Mouse (Mus musculus): Measurements from ENCODE around the gene Mbtd1.

Gene Mbtd1

GRCm38 (mm10) chr11:93950045-93950444 is 64.4 kb downstream of the Mbtd1 start:
- DNase-seq, result no peak

GRCm38 (mm10) chr11:93952376-93952775 is 66.7 kb downstream of the Mbtd1 start:
- DNase-seq, result no peak

GRCm38 (mm10) chr11:93954738-93955255 is 69.1 kb downstream of the Mbtd1 start:
- DNase-seq, result no peak

GRCm38 (mm10) chr11:93955256-93956150 is 69.9 kb downstream of the Mbtd1 start:
- peak; percentile 76 for DNase-seq

- DNase-seq, result no peak
Measured at GRCm38 (mm10) chr11:93956159-93956558, 70.5 kb downstream of the Mbtd1 start, which contains the start of gene Nme2. Gene Nme2 (minus strand): TSS chr11:93956259.

- DNase-seq, result no peak
Measured at GRCm38 (mm10) chr11:93957031-93957555, 71.4 kb downstream of the Mbtd1 start.

- no peak for DNase-seq
Measured at GRCm38 (mm10) chr11:93957746-93958145, 72.1 kb downstream of the Mbtd1 start.

- DNase-seq, result no peak
Measured at GRCm38 (mm10) chr11:93961482-93961881, 75.8 kb downstream of the Mbtd1 start.

- DNase-seq, result no peak
Measured at GRCm38 (mm10) chr11:93963013-93963412, 77.4 kb downstream of the Mbtd1 start.

GRCm38 (mm10) chr11:93965391-93965790 is 79.7 kb downstream of the Mbtd1 start:
- DNase-seq, result no peak

GRCm38 (mm10) chr11:93967381-93967780 is 81.7 kb downstream of the Mbtd1 start:
- DNase-seq, result peak; percentile 44

- peak; percentile 99 for DNase-seq
Measured at GRCm38 (mm10) chr11:93968005-93968847, 82.6 kb downstream of the Mbtd1 start, which contains the start of the genes Gm20390 and Nme1. Gene Gm20390 (minus strand): TSS chr11:93968293. Gene Nme1 (minus strand): TSS chr11:93968521.

- DNase-seq, result no peak
Measured at GRCm38 (mm10) chr11:93968848-93969128, 83.1 kb downstream of the Mbtd1 start.

- peak; percentile 50 for DNase-seq
Measured at GRCm38 (mm10) chr11:93969171-93969570, 83.5 kb downstream of the Mbtd1 start.

- no peak for DNase-seq
Measured at GRCm38 (mm10) chr11:93969799-93970198, 84.1 kb downstream of the Mbtd1 start.

- no peak for DNase-seq
Measured at GRCm38 (mm10) chr11:93972951-93973350, 87.3 kb downstream of the Mbtd1 start.

GRCm38 (mm10) chr11:93979502-93980049 is 93.9 kb downstream of the Mbtd1 start:
- DNase-seq, result no peak

GRCm38 (mm10) chr11:93984619-93985018 is 99.0 kb downstream of the Mbtd1 start:
- no peak for DNase-seq

- DNase-seq, result no peak
Measured at GRCm38 (mm10) chr11:93985265-93985664, 99.6 kb downstream of the Mbtd1 start.

GRCm38 (mm10) chr11:93986298-93986697 is 100.6 kb downstream of the Mbtd1 start:
- no peak for DNase-seq

GRCm38 (mm10) chr11:93987026-93987425 is 101.4 kb downstream of the Mbtd1 start:
- DNase-seq, result no peak

GRCm38 (mm10) chr11:93987625-93988327 is 102.1 kb downstream of the Mbtd1 start:
- no peak for DNase-seq

All from cerebellum, adult 9-10 months (tissue).